Mouse (Mus musculus): ENCODE results near the gene Meox1. TPM values are rescaled to one million over a fixed set of nuclear protein-coding genes. Genes with fewer than 3 reads are reported as not detected.

The Meox1 gene
- total and polyA plus RNA-seq, 2 experiments from 2014 or later = 10.9 to 15.0 TPM

GRCm38 (mm10) chr11:101858742-101859141 is 35.4 kb downstream of the Meox1 start:
- no peaks in the 10 kb centered on the region for H3K27me3 ChIP-seq (ENCODE audit: control insufficient read depth, insufficient read depth, low read length)
- DNase-seq (ENCODE audit: low spot score) (no peak), ATAC-seq (ENCODE audit: insufficient read depth, low read depth) (0 out of 2 replicates have a peak, but pooled peaks have one; percentile 17)
- H3K4me1 ChIP-seq (ENCODE audit: control insufficient read depth, insufficient read depth) = peaks cover 18% of the 10 kb centered on the region; the same call in 1 of the 2 replicates
- H3K9me3 ChIP-seq (replicated peaks; ENCODE audit: control insufficient read depth, low read length) = no peaks in the 10 kb centered on the region
- no peak overlapping the region for H3K27ac ChIP-seq (ENCODE audit: low read depth)
- WGBS = 27% methylated on average over 5 of the region's 5 CpGs
- H3K4me2 ChIP-seq (ENCODE audit: low read depth, low read length) = no peak overlapping the region
- H3K4me3 ChIP-seq (ENCODE audit: low read depth, low read length) = no peak overlapping the region
- no peaks in the 10 kb centered on the region for H3K36me3 ChIP-seq (replicated peaks; ENCODE audit: control insufficient read depth, insufficient read depth, low read length)
- TF ChIP-seq EP300 (IDR thresholded peaks at IDR 0.05; ENCODE audit: low read depth) (no peak), CTCF (IDR thresholded peaks at IDR 0.05; ENCODE audit: low read depth) (no peak)
- H3K9ac ChIP-seq (replicated peaks; ENCODE audit: low read depth, low read length) = no peak overlapping the region

GRCm38 (mm10) chr11:101855950-101856712 is 38.0 kb downstream of the Meox1 start:
- Histone ChIP-seq H3K4me3 (ENCODE audit: low read depth, low read length) (no peak overlapping the region), H3K9me3 (replicated peaks; ENCODE audit: control insufficient read depth, low read length) (no peaks in the 10 kb centered on the region), H3K4me1 (ENCODE audit: control insufficient read depth, insufficient read depth) (peaks cover 18% of the 10 kb centered on the region; the same call in 1 of the 2 replicates), H3K27me3 (ENCODE audit: control insufficient read depth, insufficient read depth, low read length) (no peaks in the 10 kb centered on the region), H3K36me3 (replicated peaks; ENCODE audit: control insufficient read depth, insufficient read depth, low read length) (no peaks in the 10 kb centered on the region), H3K9ac (replicated peaks; ENCODE audit: low read depth, low read length) (no peak overlapping the region), H3K4me2 (ENCODE audit: low read depth, low read length) (no peak overlapping the region), H3K27ac (ENCODE audit: low read depth) (0 out of 2 replicates have a peak overlapping the region, but pooled peaks have one; percentile 9)
- ATAC-seq (ENCODE audit: insufficient read depth, low read depth) (peak; percentile 51), DNase-seq (ENCODE audit: low spot score) (no peak)
- TF ChIP-seq CTCF (IDR thresholded peaks at IDR 0.05; ENCODE audit: low read depth) (no peak), EP300 (IDR thresholded peaks at IDR 0.05; ENCODE audit: low read depth) (no peak)
- 44% methylated on average over 9 of the region's 9 CpGs for WGBS

GRCm38 (mm10) chr11:101851042-101851441 is 43.1 kb downstream of the Meox1 start:
- H3K27me3 ChIP-seq (ENCODE audit: control insufficient read depth, insufficient read depth, low read length) = no peaks in the 10 kb centered on the region
- no peak overlapping the region for H3K4me2 ChIP-seq (ENCODE audit: low read depth, low read length)
- peak overlapping the region; percentile 55 for H3K27ac ChIP-seq (ENCODE audit: low read depth)
- WGBS = 55% methylated on average over 7 of the region's 7 CpGs
- peak; percentile 70 for ATAC-seq (ENCODE audit: insufficient read depth, low read depth)
- no peak for TF ChIP-seq EP300 (IDR thresholded peaks at IDR 0.05; ENCODE audit: low read depth)
- no peak for TF ChIP-seq CTCF (IDR thresholded peaks at IDR 0.05; ENCODE audit: low read depth)
- H3K4me1 ChIP-seq (ENCODE audit: control insufficient read depth, insufficient read depth) = peaks cover 10% of the 10 kb centered on the region; the same call in 1 of the 2 replicates
- no peaks in the 10 kb centered on the region for H3K36me3 ChIP-seq (replicated peaks; ENCODE audit: control insufficient read depth, insufficient read depth, low read length)
- H3K4me3 ChIP-seq (ENCODE audit: low read depth, low read length) = no peak overlapping the region
- H3K9ac ChIP-seq (replicated peaks; ENCODE audit: low read depth, low read length) = no peak overlapping the region
- no peaks in the 10 kb centered on the region for H3K9me3 ChIP-seq (replicated peaks; ENCODE audit: control insufficient read depth, low read length)
- DNase-seq (ENCODE audit: low spot score) = no peak

- ATAC-seq (ENCODE audit: insufficient read depth, low read depth) (0 out of 2 replicates have a peak, but pooled peaks have one; percentile 41), DNase-seq (ENCODE audit: low spot score) (no peak)
- WGBS = 53% methylated on average over 4 of the region's 4 CpGs
- Histone ChIP-seq H3K27me3 (ENCODE audit: control insufficient read depth, insufficient read depth, low read length) (no peaks in the 10 kb centered on the region), H3K4me2 (ENCODE audit: low read depth, low read length) (no peak overlapping the region), H3K4me3 (ENCODE audit: low read depth, low read length) (no peak overlapping the region), H3K9me3 (replicated peaks; ENCODE audit: control insufficient read depth, low read length) (no peaks in the 10 kb centered on the region), H3K9ac (replicated peaks; ENCODE audit: low read depth, low read length) (no peak overlapping the region), H3K4me1 (ENCODE audit: control insufficient read depth, insufficient read depth) (peaks cover 7% of the 10 kb centered on the region; the same call in 1 of the 2 replicates), H3K36me3 (replicated peaks; ENCODE audit: control insufficient read depth, insufficient read depth, low read length) (no peaks in the 10 kb centered on the region), H3K27ac (ENCODE audit: low read depth) (peak overlapping the region; percentile 38)
- TF ChIP-seq EP300 (IDR thresholded peaks at IDR 0.05; ENCODE audit: low read depth) (no peak), CTCF (IDR thresholded peaks at IDR 0.05; ENCODE audit: low read depth) (no peak; the same call in 1 of the 2 replicates)
These were observed 44.9 kb downstream of the Meox1 start for GRCm38 (mm10) chr11:101849286-101849685.

- H3K36me3 ChIP-seq (replicated peaks; ENCODE audit: control insufficient read depth, insufficient read depth, low read length) = no peaks in the 10 kb centered on the region
- no peaks in the 10 kb centered on the region for H3K27me3 ChIP-seq (ENCODE audit: control insufficient read depth, insufficient read depth, low read length)
- no peak for TF ChIP-seq CTCF (IDR thresholded peaks at IDR 0.05; ENCODE audit: low read depth)
- no peak for TF ChIP-seq EP300 (IDR thresholded peaks at IDR 0.05; ENCODE audit: low read depth)
- no peak overlapping the region for H3K9ac ChIP-seq (replicated peaks; ENCODE audit: low read depth, low read length)
- H3K9me3 ChIP-seq (replicated peaks; ENCODE audit: control insufficient read depth, low read length) = no peaks in the 10 kb centered on the region
- WGBS = 87% methylated on average over 5 of the region's 5 CpGs
- no peak overlapping the region for H3K4me2 ChIP-seq (ENCODE audit: low read depth, low read length)
- DNase-seq (ENCODE audit: low spot score) = no peak
- no peak overlapping the region for H3K27ac ChIP-seq (ENCODE audit: low read depth)
- no peak overlapping the region for H3K4me3 ChIP-seq (ENCODE audit: low read depth, low read length)
- peaks cover 12% of the 10 kb centered on the region; the same call in 1 of the 2 replicates for H3K4me1 ChIP-seq (ENCODE audit: control insufficient read depth, insufficient read depth)
- ATAC-seq (ENCODE audit: insufficient read depth, low read depth) = no peak
These were observed 46.7 kb downstream of the Meox1 start for GRCm38 (mm10) chr11:101847509-101847908.
